Mouse (Mus musculus) heart, postnatal 0 days (tissue): ENCODE measurements around the gene Snrpg. TPM values are rescaled to one million over a fixed set of nuclear protein-coding genes. Genes with fewer than 3 reads are reported as not detected.

Experiments
- ATAC-seq: fragments of 200-750 bp; cut with Nextera tagmentation; 2 replicates; pipeline ENCODE4 v1.8.0; 2017; ENCODE audit warnings: low read depth, moderate number of reproducible peaks, moderate library complexity; ENCODE audit not compliant: insufficient read depth
- DNase-seq: peaks from one replicate; pipeline ENCODE4 v3.0.0-alpha.2; 2016; ENCODE audit warnings: low spot score
- H3K27ac ChIP-seq: fragments of 300-500 bp; sonication (generic); 2 replicates; pipeline ENCODE4 v1.5.1; 2014; ENCODE audit warnings: low read depth, mild to moderate bottlenecking
- H3K27me3 ChIP-seq: fragments of 300-500 bp; sonication (generic); 2 replicates; pipeline ENCODE4 v1.6.1; 2014; ENCODE audit warnings: low read length, mixed read lengths; ENCODE audit not compliant: control insufficient read depth, insufficient read depth
- H3K36me3 ChIP-seq: fragments of 300-500 bp; sonication (generic); replicated peaks from 2 replicates; pipeline ENCODE4 v1.6.1; 2014; ENCODE audit warnings: low read length, mixed read lengths; ENCODE audit not compliant: control insufficient read depth, insufficient read depth
- H3K4me1 ChIP-seq: fragments of 300-500 bp; sonication (generic); 2 replicates; pipeline ENCODE4 v1.6.1; 2014; ENCODE audit warnings: antibody characterized with exemption; ENCODE audit not compliant: control insufficient read depth, insufficient read depth
- H3K4me2 ChIP-seq: fragments of 300-500 bp; sonication (generic); 2 replicates; pipeline ENCODE4 v1.6.1; 2014; ENCODE audit warnings: low read depth, mild to moderate bottlenecking, low read length, moderate library complexity
- H3K4me3 ChIP-seq: fragments of 300-500 bp; sonication (generic); 2 replicates; pipeline ENCODE4 v1.5.1; 2014; ENCODE audit warnings: low read depth, low read length
- H3K9ac ChIP-seq: fragments of 300-500 bp; sonication (generic); replicated peaks from 2 replicates; pipeline ENCODE4 v1.6.1; 2014; ENCODE audit warnings: low read depth, low read length, mixed read lengths
- H3K9me3 ChIP-seq: fragments of 300-500 bp; sonication (generic); replicated peaks from 2 replicates; pipeline ENCODE4 v1.6.1; 2016; ENCODE audit warnings: low read length; ENCODE audit not compliant: control insufficient read depth
- CTCF ChIP-seq: IDR thresholded peaks from 2 replicates; pipeline ENCODE4 v1.5.1; 2016; ENCODE audit warnings: antibody characterized with exemption, control low read depth, low read depth
- EP300 ChIP-seq: IDR thresholded peaks from 2 replicates; pipeline ENCODE4 v1.6.1; 2016; ENCODE audit warnings: antibody characterized with exemption, low read depth
- WGBS: fragments of 180-500 bp; shearing (Covaris S2); extraction: QIAGEN DNeasy Blood & Tissue Kit; methylation state at CpG from one replicate; pipeline ENCODE4 v1.1.7; 2014; 5-methylcytosine and 5-hydroxymethylcytosine counted together
- polyA plus RNA-seq: library from polyadenylated mRNA; unstranded; fragments of >200 nt; fragmentation: Nextera tagmentation; extraction: Ambion mirVana; gene quantifications from 2 replicates; pipeline ENCODE4 v1.2.1, GENCODE M21; 2015
- total RNA-seq: library from RNA; depleted of rRNA; stranded (reverse); fragments of >200 nt; gene quantifications from 2 replicates; pipeline ENCODE4 v1.2.3, GENCODE M21; 2014; ENCODE audit warnings: low replicate concordance

Snrpg gene
- total and polyA plus RNA-seq, 2 experiments from 2014 or later, result 35.6 to 170 TPM

GRCm38 (mm10) chr6:86402681-86403607 lies 31.8 kb downstream of the Snrpg start:
- H3K4me2 ChIP-seq, result peak overlapping the region; percentile 55
- 37% methylated on average over 12 of the region's 12 CpGs for WGBS
- ATAC-seq (no peak), DNase-seq (no peak)
- peaks cover 7% of the 10 kb centered on the region; the same call in 1 of the 2 replicates for H3K4me1 ChIP-seq
- no peaks in the 10 kb centered on the region for H3K9me3 ChIP-seq
- peak overlapping the region; percentile 87 for H3K4me3 ChIP-seq
- H3K27me3 ChIP-seq, result no peaks in the 10 kb centered on the region
- H3K9ac ChIP-seq, result no peak overlapping the region
- H3K36me3 ChIP-seq, result peaks cover 4% of the 10 kb centered on the region; the same call in 1 of the 2 replicates
- no peak overlapping the region for H3K27ac ChIP-seq
- TF ChIP-seq EP300, result no peak
- no peak for TF ChIP-seq CTCF

DNA sequence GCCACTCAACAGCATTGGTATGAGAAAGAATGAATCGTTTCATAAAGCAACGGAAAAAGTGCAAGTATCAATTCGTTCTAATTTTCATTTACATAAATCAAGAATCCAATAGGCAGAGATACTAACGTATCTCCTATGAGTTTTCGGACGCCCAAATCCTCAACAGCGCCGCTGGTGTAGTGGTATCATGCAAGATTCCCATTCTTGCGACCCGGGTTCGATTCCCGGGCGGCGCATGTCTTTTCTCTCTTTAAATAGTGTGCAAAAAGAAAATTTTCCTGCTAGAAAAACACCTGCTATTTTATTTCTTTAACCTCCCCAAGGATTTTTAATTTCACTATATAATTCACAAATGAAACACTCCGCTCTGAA lies 32.6 kb downstream of the Snrpg start:
- Histone ChIP-seq H3K36me3 (peaks cover 4% of the 10 kb centered on the region; the same call in 1 of the 2 replicates), H3K4me1 (0 out of 2 replicates have a peak, but pooled peaks cover 6% of the 10 kb centered on the region), H3K4me3 (peak overlapping the region; percentile 87), H3K27ac (peak overlapping the region; percentile 100), H3K27me3 (no peaks in the 10 kb centered on the region), H3K4me2 (peak overlapping the region; percentile 55), H3K9ac (no peak overlapping the region), H3K9me3 (no peaks in the 10 kb centered on the region)
- ATAC-seq (peak; percentile 61), DNase-seq (no peak)
- 1% methylated on average over 15 of the region's 15 CpGs for WGBS
- TF ChIP-seq EP300, result no peak
- no peak for TF ChIP-seq CTCF

DNA sequence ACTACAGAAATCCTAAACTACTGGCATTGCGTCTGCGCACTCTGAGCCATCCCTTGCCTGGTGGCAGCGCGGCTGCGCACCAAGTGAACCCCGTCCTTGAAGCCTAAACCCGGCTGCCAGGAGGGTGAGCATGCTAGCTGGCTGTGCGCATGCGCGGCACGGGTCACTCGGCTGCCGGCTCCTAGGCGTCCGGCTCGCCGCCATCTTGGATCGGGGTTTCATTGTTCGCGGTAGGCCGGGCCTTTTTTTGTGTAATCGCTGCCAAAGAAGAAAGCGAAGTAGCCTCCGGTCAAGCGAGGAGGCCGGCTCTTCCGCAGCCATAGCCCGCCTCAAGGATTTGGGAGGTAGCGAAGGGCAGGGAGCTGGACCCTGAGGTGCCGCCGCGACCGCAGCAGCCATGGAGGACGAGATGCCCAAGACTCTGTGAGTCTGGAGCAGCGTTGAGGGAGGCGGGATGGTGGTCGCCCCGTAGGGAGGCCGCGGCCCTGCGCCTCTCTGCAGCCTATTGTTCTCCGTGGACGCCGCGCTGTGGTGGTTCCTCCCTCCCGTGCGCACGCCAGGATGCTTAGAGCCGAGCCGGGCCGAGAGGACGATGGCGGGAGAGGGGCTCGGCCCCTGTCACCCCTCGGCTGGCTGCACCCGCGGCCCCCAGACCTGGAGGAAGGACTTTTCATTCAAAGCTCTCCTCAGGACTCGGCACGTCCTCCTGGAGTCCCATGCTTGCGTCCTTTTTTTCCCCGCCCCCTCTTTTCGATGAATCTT lies 33.2 kb downstream of the Snrpg start, which contains the start of gene Tia1:
Tia1 (plus strand) TSS at position 120 of the 762 bp plus-strand sequence.
- peak; percentile 99 for DNase-seq
- 0 out of 2 replicates have a peak, but pooled peaks cover 6% of the 10 kb centered on the region for H3K4me1 ChIP-seq
- peak within 1 kb of the TSS; percentile 96 for H3K9ac ChIP-seq
- H3K4me3 ChIP-seq, result peak within 1 kb of the TSS; percentile 87
- ATAC-seq, result peak; percentile 95
- H3K27me3 ChIP-seq, result no peaks in the 10 kb centered on the region
- H3K4me2 ChIP-seq, result peak within 1 kb of the TSS; percentile 64
- under 1% methylated on average over 62 of the region's 62 CpGs for WGBS
- no peaks in the 10 kb centered on the region for H3K9me3 ChIP-seq
- peaks cover 4% of the 10 kb centered on the region; the same call in 1 of the 2 replicates for H3K36me3 ChIP-seq
- peak within 1 kb of the TSS; percentile 100 for H3K27ac ChIP-seq
- TF ChIP-seq CTCF (no peak), EP300 (0 out of 2 replicates have a peak, but pooled peaks have one; percentile 50)

GRCm38 (mm10) chr6:86404996-86405395 lies 33.9 kb downstream of the Snrpg start:
- Histone ChIP-seq H3K4me1 (0 out of 2 replicates have a peak, but pooled peaks cover 6% of the 10 kb centered on the region), H3K36me3 (peaks cover 4% of the 10 kb centered on the region; the same call in 1 of the 2 replicates), H3K27ac (peak overlapping the region; percentile 100), H3K4me3 (peak overlapping the region; percentile 87), H3K27me3 (no peaks in the 10 kb centered on the region), H3K9ac (peak overlapping the region; percentile 96), H3K9me3 (no peaks in the 10 kb centered on the region), H3K4me2 (peak overlapping the region; percentile 64)
- WGBS, result 0% methylated on average over 11 of the region's 11 CpGs
- DNase-seq, result no peak
- TF ChIP-seq CTCF (no peak), EP300 (no peak)
- ATAC-seq, result no peak

GRCm38 (mm10) chr6:86406306-86406705 lies 35.2 kb downstream of the Snrpg start:
- H3K4me2 ChIP-seq, result no peak overlapping the region
- H3K4me3 ChIP-seq, result no peak overlapping the region

More at GRCm38 (mm10) chr6:86406306-86406705, 35.2 kb downstream of the Snrpg start:
- Histone ChIP-seq H3K4me1 (0 out of 2 replicates have a peak, but pooled peaks cover 6% of the 10 kb centered on the region), H3K9ac (no peak overlapping the region), H3K36me3 (peaks cover 4% of the 10 kb centered on the region; the same call in 1 of the 2 replicates), H3K9me3 (no peaks in the 10 kb centered on the region), H3K27ac (no peak overlapping the region), H3K27me3 (no peaks in the 10 kb centered on the region)
- DNase-seq (no peak), ATAC-seq (no peak)
- TF ChIP-seq EP300 (no peak), CTCF (no peak)
